Mouse (Mus musculus): ENCODE measurements around the gene Mab21l3. TPM values are rescaled to one million over a fixed set of nuclear protein-coding genes. Genes with fewer than 3 reads are reported as not detected.

Gene Mab21l3
- polyA plus RNA-seq, 1 experiment from 2014 or later = 0.40 TPM

DNA sequence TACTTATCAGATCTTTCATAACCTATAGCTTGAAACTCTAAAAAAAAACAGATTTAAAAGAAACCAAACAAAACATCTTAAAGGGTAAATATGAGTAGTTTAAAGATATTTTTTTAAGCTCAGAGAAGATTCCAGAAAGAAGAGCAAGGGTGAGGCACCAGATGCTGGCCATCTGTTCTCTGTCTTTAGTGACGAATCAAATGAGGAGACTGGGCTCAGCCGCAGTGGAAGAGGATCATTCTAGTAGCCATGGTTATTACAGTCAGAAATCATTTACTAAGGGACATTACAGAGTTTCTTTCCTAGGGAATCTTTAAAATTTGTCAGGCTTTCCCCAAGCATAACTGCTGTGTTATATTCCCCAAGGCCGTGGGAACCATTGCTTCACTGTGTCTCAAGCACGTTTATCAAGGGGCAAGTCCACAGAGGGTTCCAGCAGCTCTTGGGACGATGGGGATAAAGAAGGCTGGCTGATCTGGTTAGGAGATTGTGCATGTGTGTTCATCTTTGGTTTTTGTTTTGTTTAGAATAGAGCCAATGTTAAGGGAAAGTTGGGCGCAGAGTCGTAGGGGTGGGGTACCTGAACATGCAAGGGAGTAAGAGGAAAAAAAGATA lies 24.4 kb upstream of the Mab21l3 start:
- Histone ChIP-seq H3K36me3 (peaks cover 30% of the 10 kb centered on the region), H3K9me3 (no peaks in the 10 kb centered on the region), H3K27ac (no peak overlapping the region), H3K4me3 (no peak overlapping the region), H3K27me3 (ENCODE audit: insufficient read depth, poor library complexity, severe bottlenecking) (no peaks in the 10 kb centered on the region), H3K4me1 (peaks cover 10% of the 10 kb centered on the region)
- 87% methylated on average over 7 of the region's 7 CpGs for WGBS
- DNase-seq (ENCODE audit: low spot score) = peak; percentile 61

DNA sequence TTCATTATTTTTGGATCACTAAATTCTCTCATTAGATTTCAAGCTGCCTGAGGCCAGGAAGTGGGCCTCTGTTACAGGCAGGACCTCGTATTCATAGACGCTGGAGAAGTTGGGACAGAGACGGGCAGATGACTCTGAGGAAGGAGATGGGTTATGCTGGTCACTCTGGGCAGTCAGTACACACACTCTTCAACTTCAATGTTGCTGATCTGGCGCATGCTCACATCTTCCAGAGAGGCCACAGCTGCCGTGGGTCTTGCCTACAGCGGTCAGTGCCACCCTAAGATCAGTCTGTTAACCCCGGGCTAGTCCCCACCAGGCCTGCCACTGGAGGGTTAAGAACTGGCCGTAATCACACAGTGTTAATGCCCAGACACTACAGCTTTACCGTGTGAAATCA lies 23.2 kb upstream of the Mab21l3 start:
- peak; percentile 66 for DNase-seq (ENCODE audit: low spot score)
- 86% methylated on average over 9 of the region's 9 CpGs for WGBS
- Histone ChIP-seq H3K36me3 (peaks cover 21% of the 10 kb centered on the region; the same call in 1 of the 2 replicates), H3K9me3 (no peaks in the 10 kb centered on the region), H3K27me3 (ENCODE audit: insufficient read depth, poor library complexity, severe bottlenecking) (no peaks in the 10 kb centered on the region), H3K27ac (no peak overlapping the region), H3K4me3 (no peak overlapping the region), H3K4me1 (peaks cover 8% of the 10 kb centered on the region)

GRCm38 (mm10) chr3:101867001-101867421 lies 18.3 kb upstream of the Mab21l3 start:
- Histone ChIP-seq H3K27me3 (ENCODE audit: insufficient read depth, poor library complexity, severe bottlenecking) (no peaks in the 10 kb centered on the region), H3K9me3 (no peaks in the 10 kb centered on the region), H3K4me3 (no peak overlapping the region), H3K27ac (no peak overlapping the region), H3K4me1 (no peaks in the 10 kb centered on the region), H3K36me3 (peaks cover 19% of the 10 kb centered on the region; the same call in 1 of the 2 replicates)
- 87% methylated on average over 4 of the region's 4 CpGs for WGBS
- DNase-seq (ENCODE audit: low spot score) = peak; percentile 53

DNA sequence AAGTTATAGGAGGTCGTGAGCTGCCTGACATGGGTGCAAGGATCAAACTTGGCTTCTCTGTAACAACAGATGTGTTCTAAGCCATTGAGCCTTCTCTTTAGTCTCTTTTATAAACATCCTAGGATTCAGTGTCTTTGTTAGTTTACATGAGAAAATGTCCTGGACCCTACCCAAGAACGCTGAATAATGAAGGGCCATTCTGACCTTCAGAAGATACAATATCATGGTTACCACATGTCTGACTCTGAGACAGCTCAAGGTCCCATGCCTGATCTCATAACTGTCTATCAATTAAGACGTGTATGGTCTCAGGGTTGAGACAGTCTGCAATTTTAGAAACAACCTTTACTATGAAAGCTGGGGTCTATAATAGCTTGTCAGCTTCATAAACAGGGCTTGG lies 13.1 kb upstream of the Mab21l3 start:
- 74% methylated on average over 3 of the region's 3 CpGs for WGBS
- H3K9me3 ChIP-seq = no peaks in the 10 kb centered on the region
- no peaks in the 10 kb centered on the region for H3K4me1 ChIP-seq
- no peaks in the 10 kb centered on the region for H3K27me3 ChIP-seq (ENCODE audit: insufficient read depth, poor library complexity, severe bottlenecking)
- no peak overlapping the region for H3K27ac ChIP-seq
- peaks cover 37% of the 10 kb centered on the region; the same call in 1 of the 2 replicates for H3K36me3 ChIP-seq
- peak; percentile 39 for DNase-seq (ENCODE audit: low spot score)
- no peak overlapping the region for H3K4me3 ChIP-seq

DNA sequence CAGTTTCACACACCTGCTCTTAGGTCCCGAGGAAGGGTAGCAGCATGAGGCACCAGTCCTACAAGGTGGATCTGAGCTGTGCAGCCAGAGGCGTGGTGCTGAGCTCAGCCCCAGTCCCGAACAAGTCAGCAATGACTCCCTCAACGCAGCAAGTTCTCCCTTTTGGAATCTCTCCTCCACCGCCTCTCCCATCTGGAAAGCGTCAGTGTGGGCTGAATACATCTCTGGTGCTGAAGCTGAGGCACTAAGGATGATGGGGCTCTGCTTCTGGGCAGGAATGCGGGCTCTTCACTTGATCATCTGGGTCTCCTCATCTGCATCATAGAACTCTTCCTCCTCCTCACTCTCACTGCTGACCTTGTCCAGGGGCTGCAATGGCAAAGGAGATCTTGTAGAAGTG lies 11.4 kb upstream of the Mab21l3 start:
- Histone ChIP-seq H3K27ac (no peak overlapping the region), H3K4me3 (no peak overlapping the region), H3K36me3 (peaks cover 37% of the 10 kb centered on the region; the same call in 1 of the 2 replicates), H3K9me3 (no peaks in the 10 kb centered on the region), H3K27me3 (ENCODE audit: insufficient read depth, poor library complexity, severe bottlenecking) (no peaks in the 10 kb centered on the region), H3K4me1 (no peaks in the 10 kb centered on the region)
- 78% methylated on average over 7 of the region's 7 CpGs for WGBS
- DNase-seq (ENCODE audit: low spot score) = peak; percentile 43

GRCm38 (mm10) chr3:101859740-101860139 lies 11.0 kb upstream of the Mab21l3 start:
- WGBS = 87% methylated on average over 7 of the region's 7 CpGs
- DNase-seq (ENCODE audit: low spot score) = peak; percentile 39
- H3K4me3 ChIP-seq = no peak overlapping the region
- peaks cover 37% of the 10 kb centered on the region; the same call in 1 of the 2 replicates for H3K36me3 ChIP-seq
- no peaks in the 10 kb centered on the region for H3K9me3 ChIP-seq
- H3K27ac ChIP-seq = no peak overlapping the region
- no peaks in the 10 kb centered on the region for H3K27me3 ChIP-seq (ENCODE audit: insufficient read depth, poor library complexity, severe bottlenecking)
- H3K4me1 ChIP-seq = no peaks in the 10 kb centered on the region

- H3K4me3 ChIP-seq = no peak overlapping the region
- H3K27ac ChIP-seq = no peak overlapping the region
- no peaks in the 10 kb centered on the region for H3K36me3 ChIP-seq
- WGBS = 67% methylated on average over 1 of the region's 1 CpGs
- no peaks in the 10 kb centered on the region for H3K27me3 ChIP-seq (ENCODE audit: insufficient read depth, poor library complexity, severe bottlenecking)
- no peak for DNase-seq (ENCODE audit: low spot score)
- H3K9me3 ChIP-seq = no peaks in the 10 kb centered on the region
- H3K4me1 ChIP-seq = peaks cover 14% of the 10 kb centered on the region
These were observed 5.3 kb upstream of the Mab21l3 start for GRCm38 (mm10) chr3:101854075-101854474.

- Histone ChIP-seq H3K9me3 (no peaks in the 10 kb centered on the region), H3K36me3 (no peaks in the 10 kb centered on the region), H3K4me3 (no peak overlapping the region), H3K27me3 (ENCODE audit: insufficient read depth, poor library complexity, severe bottlenecking) (no peaks in the 10 kb centered on the region), H3K27ac (no peak overlapping the region), H3K4me1 (peaks cover 14% of the 10 kb centered on the region)
- 71% methylated on average over 6 of the region's 6 CpGs for WGBS
- DNase-seq (ENCODE audit: low spot score) = no peak
These were observed 2.6 kb upstream of the Mab21l3 start for GRCm38 (mm10) chr3:101851363-101851762.

DNA sequence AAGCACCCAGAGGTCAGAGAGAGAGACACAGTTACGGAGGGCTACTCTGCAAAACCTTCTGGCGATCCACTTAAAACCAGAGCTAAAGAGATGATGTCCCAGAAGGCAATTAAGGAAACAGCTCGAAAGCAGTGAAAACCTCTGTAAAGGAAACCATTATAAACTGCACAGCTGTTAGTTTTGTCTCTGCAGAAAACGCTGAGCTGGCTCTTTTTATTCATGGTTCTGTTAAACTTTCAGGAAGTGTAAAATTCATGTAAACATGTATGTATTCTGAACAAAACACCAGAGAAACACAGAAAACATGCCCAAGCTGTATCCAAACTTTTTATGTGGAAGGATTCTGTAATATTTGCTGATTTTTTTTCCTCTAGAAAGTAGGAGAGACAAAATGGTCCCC lies 2.7 kb downstream of the Mab21l3 start:
- no peak overlapping the region for H3K27ac ChIP-seq
- H3K36me3 ChIP-seq = no peaks in the 10 kb centered on the region
- peaks cover 8% of the 10 kb centered on the region; the same call in 1 of the 2 replicates for H3K4me1 ChIP-seq
- no peaks in the 10 kb centered on the region for H3K9me3 ChIP-seq
- H3K27me3 ChIP-seq (ENCODE audit: insufficient read depth, poor library complexity, severe bottlenecking) = no peaks in the 10 kb centered on the region
- no peak overlapping the region for H3K4me3 ChIP-seq
- 78% methylated on average over 4 of the region's 4 CpGs for WGBS
- peak; percentile 17 for DNase-seq (ENCODE audit: low spot score)

DNA sequence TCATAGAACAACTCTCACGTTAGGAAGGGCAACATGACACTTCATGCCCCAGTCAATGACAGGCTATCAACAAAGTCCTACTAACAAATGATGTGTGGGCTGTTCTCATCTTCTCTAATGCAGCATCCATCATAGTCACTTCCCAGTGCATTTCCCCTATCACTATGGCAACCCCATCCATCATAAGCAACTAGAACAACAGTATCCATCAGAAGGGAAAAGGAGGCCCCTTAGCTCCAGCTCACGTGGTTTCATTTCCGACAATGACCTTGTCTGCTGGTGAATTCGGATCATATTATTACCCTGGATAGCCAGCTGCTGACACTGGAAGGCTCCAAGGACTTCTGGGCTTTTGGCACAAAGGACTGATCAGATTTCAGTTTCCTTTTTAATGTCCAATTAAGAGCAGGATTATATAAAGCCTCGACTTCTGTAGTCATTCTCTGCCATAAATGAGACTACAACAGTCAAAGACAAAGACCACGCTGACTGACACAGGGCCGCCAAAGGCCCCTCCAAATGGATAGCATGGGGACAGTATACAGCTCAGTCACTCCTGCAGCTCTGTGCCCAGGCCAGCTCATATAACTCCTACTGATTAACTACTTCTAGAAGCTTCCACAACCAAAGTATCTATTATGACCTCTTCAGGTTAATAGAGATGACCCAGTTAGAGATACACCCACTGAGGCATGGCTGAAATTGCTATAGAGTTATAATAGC lies 6.2 kb downstream of the Mab21l3 start:
- no peak for DNase-seq (ENCODE audit: low spot score)
- Histone ChIP-seq H3K36me3 (no peaks in the 10 kb centered on the region), H3K4me1 (peaks cover 14% of the 10 kb centered on the region; the same call in 1 of the 2 replicates), H3K9me3 (no peaks in the 10 kb centered on the region), H3K27me3 (ENCODE audit: insufficient read depth, poor library complexity, severe bottlenecking) (no peaks in the 10 kb centered on the region), H3K27ac (no peak overlapping the region), H3K4me3 (no peak overlapping the region)
- WGBS = 76% methylated on average over 7 of the region's 7 CpGs

DNA sequence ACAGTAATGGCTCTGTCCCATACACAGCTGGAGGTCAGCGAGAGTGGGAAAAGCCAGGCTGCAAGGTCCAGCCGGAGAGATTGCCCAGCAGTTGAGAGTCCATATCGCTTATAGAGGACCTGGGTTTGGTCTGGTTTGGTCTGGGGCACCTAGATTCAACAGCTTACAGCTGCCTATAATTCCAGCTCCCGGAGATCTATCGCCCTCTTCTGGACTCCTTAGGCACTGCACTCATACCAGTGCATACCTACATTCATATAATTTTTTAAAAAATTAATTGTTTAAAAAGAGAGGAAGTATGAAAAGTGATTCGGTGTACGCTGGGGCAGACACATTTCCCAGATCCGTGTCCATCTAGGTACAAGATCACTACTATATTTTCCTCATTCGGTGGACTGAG lies 9.4 kb downstream of the Mab21l3 start:
- WGBS = 80% methylated on average over 9 of the region's 9 CpGs
- no peak for DNase-seq (ENCODE audit: low spot score)
- Histone ChIP-seq H3K27me3 (ENCODE audit: insufficient read depth, poor library complexity, severe bottlenecking) (no peaks in the 10 kb centered on the region), H3K9me3 (no peaks in the 10 kb centered on the region), H3K36me3 (no peaks in the 10 kb centered on the region), H3K27ac (no peak overlapping the region), H3K4me3 (no peak overlapping the region), H3K4me1 (peaks cover 36% of the 10 kb centered on the region)

- WGBS = 80% methylated on average over 3 of the region's 3 CpGs
- no peak overlapping the region for H3K27ac ChIP-seq
- H3K27me3 ChIP-seq (ENCODE audit: insufficient read depth, poor library complexity, severe bottlenecking) = no peaks in the 10 kb centered on the region
- no peak for DNase-seq (ENCODE audit: low spot score)
- no peaks in the 10 kb centered on the region for H3K36me3 ChIP-seq
- no peaks in the 10 kb centered on the region for H3K9me3 ChIP-seq
- H3K4me1 ChIP-seq = peaks cover 36% of the 10 kb centered on the region
- no peak overlapping the region for H3K4me3 ChIP-seq
These were observed 11.8 kb downstream of the Mab21l3 start for GRCm38 (mm10) chr3:101836971-101837370.

- peak overlapping the region; percentile 47 for H3K4me3 ChIP-seq
- H3K36me3 ChIP-seq = no peaks in the 10 kb centered on the region
- no peaks in the 10 kb centered on the region for H3K27me3 ChIP-seq (ENCODE audit: insufficient read depth, poor library complexity, severe bottlenecking)
- peak overlapping the region; percentile 79 for H3K27ac ChIP-seq
- DNase-seq (ENCODE audit: low spot score) = no peak
- H3K9me3 ChIP-seq = no peaks in the 10 kb centered on the region
- H3K4me1 ChIP-seq = peaks cover 38% of the 10 kb centered on the region
- 77% methylated on average over 5 of the region's 5 CpGs for WGBS
These were observed 12.2 kb downstream of the Mab21l3 start for GRCm38 (mm10) chr3:101836532-101836931.

All from heart, embryonic 10.5 days (tissue).